In genomic region chr10:93911326-93911725, GRCm38 (mm10) we compare ENCODE assay signal across 32 mouse cellular contexts. TPM values are rescaled to one million over a fixed set of nuclear protein-coding genes. Genes with fewer than 3 reads are reported as not detected.
DNase-seq lines count a peak whose midpoint lies in the region; ATAC-seq and TF ChIP-seq lines count a peak whose summit lies in the region.
"Had no signal": no experiment of that assay in that cellular context is flagged by ENCODE, and none has a peak within 500 bp of the region (broad histone marks: within the 10 kb centered on the region; RNA-seq: fewer than 3 reads in every experiment).

No protein-coding gene starts in this region.

- H3K4me3 ChIP-seq in liver, embryonic 14.5 days (ENCODE audit: insufficient read depth in 1 of 2, low read depth in 2 of 2, low read length in 2 of 2), result no peak overlapping the region
- H3K4me3 ChIP-seq in forebrain, embryonic 14.5 days (ENCODE audit: low read depth, low read length), result no peak overlapping the region
- H3K4me3 ChIP-seq: forebrain, embryonic 15.5 days; gastrocnemius, adult 2 months; layer of hippocampus, adult 2 months; limb, embryonic 10.5 days; limb, embryonic 15.5 days; lung, embryonic 15.5 days; megakaryocyte, embryonic 14.5 days; midbrain, embryonic 12.5 days; neural tube, embryonic 15.5 days had no signal

- peaks cover 21 to 44% of the 10 kb centered on the region in 2 experiments for H3K4me1 ChIP-seq in liver, embryonic 14.5 days (replicated peaks; ENCODE audit: control insufficient read depth in 2 of 2, insufficient read depth in 2 of 2, low read length in 1 of 2)
- H3K4me1 ChIP-seq in forebrain, embryonic 14.5 days (ENCODE audit: control insufficient read depth, insufficient read depth, low read length), result peaks cover 9% of the 10 kb centered on the region
- H3K4me1 ChIP-seq: lung, embryonic 15.5 days; neural tube, embryonic 15.5 days had no signal

- no peaks in the 10 kb centered on the region for H3K36me3 ChIP-seq in liver, embryonic 14.5 days (replicated peaks; ENCODE audit: control insufficient read depth, insufficient read depth, low read depth)
- no peaks in the 10 kb centered on the region for H3K36me3 ChIP-seq in splenic B cell, adult 2 months (ENCODE audit: control insufficient read depth, insufficient read depth, low read length, poor library complexity, severe bottlenecking)
- H3K36me3 ChIP-seq in forebrain, embryonic 14.5 days (ENCODE audit: control insufficient read depth, insufficient read depth, low read length), result no peaks in the 10 kb centered on the region
- H3K36me3 ChIP-seq: forebrain, embryonic 15.5 days; limb, embryonic 10.5 days; limb, embryonic 15.5 days; lung, embryonic 15.5 days; midbrain, embryonic 12.5 days; neural tube, embryonic 15.5 days had no signal

- 20% methylated on average over 5 of the region's 5 CpGs for WGBS in liver, embryonic 14.5 days (ENCODE audit: insufficient replicate concordance)
- WGBS in forebrain, embryonic 14.5 days, result 86% methylated on average over 5 of the region's 5 CpGs

- peak overlapping the region; percentile 40 for H3K4me2 ChIP-seq in liver, embryonic 14.5 days (ENCODE audit: low read depth)
- H3K4me2 ChIP-seq in forebrain, embryonic 14.5 days (ENCODE audit: low read length), result no peak overlapping the region
- H3K4me2 ChIP-seq: forebrain, embryonic 15.5 days; limb, embryonic 15.5 days; lung, embryonic 15.5 days; midbrain, embryonic 12.5 days; neural tube, embryonic 15.5 days had no signal

- DNase-seq in heart, adult 11 months, result peak; percentile 24
- no peak for DNase-seq in heart, adult 18-20 months
- no peak for DNase-seq in liver, embryonic 14.5 days (ENCODE audit: low read depth in 3 of 3, low spot score in 3 of 3)
- peak; percentile 14 for DNase-seq in splenic B cell, adult 2 months (ENCODE audit: low read depth, low spot score)
- no peak for DNase-seq in c-Kit-positive CD71-positive TER-119-positive erythroid progenitor cells, embryonic 14.5 days (ENCODE audit: low spot score)
- DNase-seq in Muller cell, postnatal 12 days (ENCODE audit: inconsistent ontology term), result no peak
- DNase-seq in forebrain, embryonic 14.5 days (ENCODE audit: low spot score), result no peak
- DNase-seq: adrenal gland, adult 2 months; adrenal gland, postnatal 36 days; cerebellum, adult 2 months; cerebellum, postnatal 14 days; gastrocnemius, adult 2 months; gastrocnemius, postnatal 36 days; heart, postnatal 14 days; kidney, adult 2 months; kidney, postnatal 36 days; retina, postnatal 1 day; right cerebral cortex, postnatal 25 days; thymus, adult 18-20 months; thymus, postnatal 25 days had no signal

- no peak for TF ChIP-seq EP300 in liver, embryonic 14.5 days (IDR thresholded peaks at IDR 0.05; ENCODE audit: low read depth)

- H3K27ac ChIP-seq in liver, embryonic 14.5 days, result peak overlapping the region; percentile 49
- no peak overlapping the region for H3K27ac ChIP-seq in forebrain, embryonic 14.5 days (ENCODE audit: low read depth, low read length)
- H3K27ac ChIP-seq: forebrain, embryonic 15.5 days; gastrocnemius, adult 2 months; layer of hippocampus, adult 2 months; limb, embryonic 10.5 days; limb, embryonic 15.5 days; lung, embryonic 15.5 days; midbrain, embryonic 12.5 days; neural tube, embryonic 15.5 days; stomach, postnatal 0 days had no signal

- no peak overlapping the region; the same call in 1 of the 2 replicates for H3K9ac ChIP-seq in liver, embryonic 14.5 days (replicated peaks)
- H3K9ac ChIP-seq in forebrain, embryonic 14.5 days (ENCODE audit: low read length), result no peak overlapping the region
- H3K9ac ChIP-seq: forebrain, embryonic 15.5 days; limb, embryonic 15.5 days; lung, embryonic 15.5 days; midbrain, embryonic 12.5 days; neural tube, embryonic 15.5 days had no signal

- peak; percentile 60 for ATAC-seq in common myeloid progenitor, adult 5-6 weeks (replicated peaks; ENCODE audit: low read depth, poor library complexity, severe bottlenecking)
- ATAC-seq in liver, embryonic 14.5 days (ENCODE audit: insufficient read depth), result no peak
- ATAC-seq in forebrain, embryonic 14.5 days, result no peak
- ATAC-seq: activated CD4-positive, CD25-positive, alpha-beta regulatory T cell, adult 4 months; forebrain, embryonic 15.5 days; hindbrain, embryonic 16.5 days had no signal

- no peaks in the 10 kb centered on the region for H3K9me3 ChIP-seq in liver, embryonic 14.5 days (ENCODE audit: control insufficient read depth, low read length)
- no peaks in the 10 kb centered on the region for H3K9me3 ChIP-seq in forebrain, embryonic 14.5 days (replicated peaks; ENCODE audit: control insufficient read depth, low read length)
- H3K9me3 ChIP-seq: forebrain, embryonic 15.5 days; limb, embryonic 10.5 days; limb, embryonic 15.5 days; lung, embryonic 15.5 days; megakaryocyte, embryonic 14.5 days; midbrain, embryonic 12.5 days; neural tube, embryonic 15.5 days had no signal

- TF ChIP-seq CTCF in liver, embryonic 14.5 days (IDR thresholded peaks at IDR 0.05; ENCODE audit: low read depth), result no peak

- no peaks in the 10 kb centered on the region for H3K27me3 ChIP-seq in liver, embryonic 14.5 days (ENCODE audit: control insufficient read depth, insufficient read depth, low read length)
- H3K27me3 ChIP-seq in splenic B cell, adult 2 months (ENCODE audit: control insufficient read depth, insufficient read depth, low read length, poor library complexity, severe bottlenecking), result no peaks in the 10 kb centered on the region
- H3K27me3 ChIP-seq in forebrain, embryonic 14.5 days (replicated peaks; ENCODE audit: control insufficient read depth, insufficient read depth, low read length), result no peaks in the 10 kb centered on the region
- H3K27me3 ChIP-seq: forebrain, embryonic 15.5 days; lung, embryonic 15.5 days; megakaryocyte, embryonic 14.5 days; midbrain, embryonic 12.5 days; neural tube, embryonic 15.5 days had no signal

RNA-seq across cellular contexts. Expression of gene Metap2, which starts 14.4 kb away (rescaled TPM):
- total RNA-seq in heart, adult 18-20 months (2021), result 100 to 1,000 TPM; 112 to 116 TPM
- 394 and 436 TPM in 2 replicates for total RNA-seq in common myeloid progenitor, adult 5-6 weeks (2017)
- polyA plus RNA-seq in liver, embryonic 14.5 days (2012; rRNA removed), result 95.7 and 181 TPM in 2 replicates
- 176 and 195 TPM in 2 replicates for polyA plus RNA-seq in liver, embryonic 14.5 days (2014; fragmentation: Nextera tagmentation; extraction: Ambion mirVana)
- polyA plus RNA-seq in forebrain, embryonic 14.5 days (2014; fragmentation: Nextera tagmentation; extraction: Ambion mirVana), result 157 and 162 TPM in 2 replicates

Comparison
In these comparisons a context has a peak if more than half of its experiments do, and no peak if none do; other contexts are left out.
1. DNase-seq: peak in heart, adult 11 months (single experiment) and splenic B cell, adult 2 months (single experiment); none in heart, adult 18-20 months (0 of 2), liver, embryonic 14.5 days (0 of 3), c-Kit-positive CD71-positive TER-119-positive erythroid progenitor cells, embryonic 14.5 days (single experiment), Muller cell, postnatal 12 days (single experiment) and forebrain, embryonic 14.5 days (single experiment).